Mouse (Mus musculus) C2C12 (cell line): ENCODE data around the gene Gm10337. TPM values are rescaled to one million over a fixed set of nuclear protein-coding genes. Genes with fewer than 3 reads are reported as not detected.

ENCODE experiments used
- H3K27me3 ChIP-seq: one replicate; pipeline ENCODE4 v1.6.1; 2011; ENCODE audit not compliant: control insufficient read depth, insufficient read depth, insufficient read length
- H3K36me3 ChIP-seq: one replicate; pipeline ENCODE4 v1.6.1; 2011; ENCODE audit not compliant: control insufficient read depth, insufficient read depth
- H3K4me3 ChIP-seq: one replicate; pipeline ENCODE4 v1.5.1; 2011; ENCODE audit warnings: mild to moderate bottlenecking, control low read depth; ENCODE audit not compliant: poor library complexity, insufficient read depth, severe bottlenecking
- H3K79me2 ChIP-seq: one replicate; pipeline ENCODE4 v1.6.1; 2011; ENCODE audit not compliant: control insufficient read depth, insufficient read depth
- H3K79me3 ChIP-seq: one replicate; pipeline ENCODE4 v1.6.1; 2011; ENCODE audit warnings: low read depth, control low read depth
- H3ac ChIP-seq: one replicate; pipeline ENCODE3; 2011; ENCODE audit warnings: low read depth; ENCODE audit not compliant: control insufficient read depth, insufficient read length
- CEBPB ChIP-seq: IDR thresholded peaks from one replicate; pipeline ENCODE4 v1.6.1; 2011; ENCODE audit warnings: low read depth, mild to moderate bottlenecking, control low read depth, moderate library complexity
- CTCF ChIP-seq: IDR thresholded peaks from one replicate; pipeline ENCODE4 v1.5.1; 2011; ENCODE audit not compliant: control insufficient read depth, insufficient read depth, insufficient read length
- FOSL1 ChIP-seq: IDR thresholded peaks from one replicate; pipeline ENCODE4 v1.8.0; 2011; ENCODE audit warnings: mild to moderate bottlenecking, low read length; ENCODE audit not compliant: poor library complexity, insufficient read depth, severe bottlenecking
- MAX ChIP-seq: IDR thresholded peaks from one replicate; pipeline ENCODE4 v1.6.1; 2011; ENCODE audit warnings: mild to moderate bottlenecking, control low read depth
- MYOD1 ChIP-seq: IDR thresholded peaks from one replicate; pipeline ENCODE4 v1.6.1; 2011; ENCODE audit warnings: low read depth; ENCODE audit not compliant: control insufficient read depth, insufficient read length
- MYOG ChIP-seq: IDR thresholded peaks from one replicate; pipeline ENCODE4 v1.6.1; 2011; ENCODE audit not compliant: control insufficient read depth, insufficient read length; ENCODE audit errors: extremely low read depth
- USF1 ChIP-seq: IDR thresholded peaks from one replicate; pipeline ENCODE4 v1.6.1; 2011; ENCODE audit warnings: low read depth, mild to moderate bottlenecking, control low read depth, moderate library complexity
- polyA plus RNA-seq: library from polyadenylated mRNA; unstranded; fragments of >200 nt; fragmentation: generic; extraction: Trizol; gene quantifications from one replicate; pipeline ENCODE4 v1.2.1, GENCODE M21; 2012; ENCODE audit warnings: missing spikeins

Gene Gm10337
- polyA plus RNA-seq, 1 experiment = not detected

DNA sequence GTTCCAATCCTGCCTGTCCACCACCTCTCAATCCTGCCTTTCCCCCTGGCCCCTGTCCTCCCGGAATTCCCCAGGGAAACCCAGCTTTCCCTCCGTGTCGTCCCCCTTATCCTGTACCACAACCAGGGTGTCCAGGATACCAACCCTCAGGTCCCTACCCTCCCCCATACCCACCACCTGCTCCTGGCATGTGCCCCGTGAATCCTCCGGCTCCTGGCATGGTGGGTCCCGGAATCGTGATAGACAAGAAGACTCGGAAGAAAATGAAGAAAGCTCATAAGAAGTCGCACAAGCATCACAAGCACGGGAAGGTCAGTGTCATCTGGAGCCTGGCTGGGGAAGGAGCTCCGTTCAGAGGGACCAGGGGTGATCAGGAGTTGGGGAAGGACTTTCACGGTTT, 43.1 kb upstream of the Gm10337 start:
- peak overlapping the region; percentile 55 for H3K4me3 ChIP-seq
- H3K36me3 ChIP-seq = peaks cover 25% of the 10 kb centered on the region
- TF ChIP-seq USF1 (no peak), CTCF (no peak), MAX (no peak), MYOG (no peak), FOSL1 (no peak), CEBPB (no peak), MYOD1 (no peak)
- no peak overlapping the region for H3ac ChIP-seq
- H3K79me2 ChIP-seq = peaks cover 35% of the 10 kb centered on the region
- peaks cover 14% of the 10 kb centered on the region for H3K79me3 ChIP-seq
- no peaks in the 10 kb centered on the region for H3K27me3 ChIP-seq

DNA sequence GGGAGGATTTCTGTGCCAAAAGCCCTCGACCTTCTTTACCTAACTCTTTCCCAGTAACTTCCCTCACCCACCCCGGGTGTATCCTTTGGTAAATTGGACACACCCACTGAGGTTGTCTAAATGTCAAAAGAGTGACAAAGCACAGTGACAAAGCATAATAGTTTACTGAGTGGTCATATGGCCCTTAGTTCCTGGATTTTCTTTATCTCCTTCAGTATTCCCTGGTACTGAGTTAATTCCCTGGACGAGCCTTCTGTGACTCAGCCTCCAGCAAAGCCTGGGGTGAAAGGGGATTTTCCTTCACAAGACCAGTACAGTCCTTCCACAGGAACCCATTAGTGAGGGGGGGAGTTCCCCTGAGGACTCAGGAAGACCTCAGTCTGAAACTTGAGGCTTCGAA, 42.6 kb upstream of the Gm10337 start:
- TF ChIP-seq MYOD1 = no peak
- TF ChIP-seq USF1 = peak; percentile 78
- no peak for TF ChIP-seq MYOG
- peak overlapping the region; percentile 55 for H3K4me3 ChIP-seq

DNA sequence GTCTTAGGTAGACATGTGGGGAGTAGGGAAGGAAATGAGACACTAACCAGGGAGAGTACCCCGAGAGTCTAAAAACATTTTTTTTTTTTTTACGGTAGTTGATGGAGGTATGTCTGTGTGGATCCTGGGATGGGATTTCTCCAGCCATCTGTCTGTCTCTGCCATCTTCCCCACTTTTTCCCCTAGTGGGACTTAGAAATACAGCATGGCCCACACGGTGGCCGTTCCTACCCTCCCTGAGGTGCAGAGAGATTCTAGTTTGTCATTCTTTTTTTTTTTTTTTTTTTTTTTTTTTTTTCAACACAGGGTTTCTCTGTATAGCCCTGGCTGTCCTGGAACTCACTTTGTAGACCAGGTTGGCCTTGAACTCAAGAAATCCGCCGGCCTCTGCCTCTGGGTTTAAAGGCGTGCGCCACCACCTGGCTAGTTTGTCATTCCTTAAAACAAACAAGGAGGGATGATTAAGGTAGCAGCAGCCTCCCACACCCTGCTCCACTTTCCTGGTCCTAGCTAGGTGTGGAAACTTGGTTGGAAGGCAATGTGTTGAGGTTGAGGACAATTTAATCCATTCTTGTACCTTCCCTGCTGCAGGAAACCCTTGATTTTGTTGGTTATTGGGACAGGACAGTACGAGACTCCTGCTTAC, 42.0 kb upstream of the Gm10337 start:
- Histone ChIP-seq H3K79me3 (peaks cover 14% of the 10 kb centered on the region), H3K27me3 (no peaks in the 10 kb centered on the region), H3ac (no peak overlapping the region), H3K4me3 (peak overlapping the region; percentile 55), H3K79me2 (peaks cover 35% of the 10 kb centered on the region), H3K36me3 (peaks cover 36% of the 10 kb centered on the region)
- TF ChIP-seq CEBPB = no peak
- no peak for TF ChIP-seq MYOG
- no peak for TF ChIP-seq MAX
- no peak for TF ChIP-seq CTCF
- no peak for TF ChIP-seq MYOD1
- no peak for TF ChIP-seq FOSL1
- TF ChIP-seq USF1 = no peak

More for the DNA sequence above, 42.6 kb upstream of the Gm10337 start:
- H3K79me3 ChIP-seq = peaks cover 14% of the 10 kb centered on the region
- no peak overlapping the region for H3ac ChIP-seq
- peaks cover 30% of the 10 kb centered on the region for H3K36me3 ChIP-seq
- no peaks in the 10 kb centered on the region for H3K27me3 ChIP-seq
- peaks cover 35% of the 10 kb centered on the region for H3K79me2 ChIP-seq

DNA sequence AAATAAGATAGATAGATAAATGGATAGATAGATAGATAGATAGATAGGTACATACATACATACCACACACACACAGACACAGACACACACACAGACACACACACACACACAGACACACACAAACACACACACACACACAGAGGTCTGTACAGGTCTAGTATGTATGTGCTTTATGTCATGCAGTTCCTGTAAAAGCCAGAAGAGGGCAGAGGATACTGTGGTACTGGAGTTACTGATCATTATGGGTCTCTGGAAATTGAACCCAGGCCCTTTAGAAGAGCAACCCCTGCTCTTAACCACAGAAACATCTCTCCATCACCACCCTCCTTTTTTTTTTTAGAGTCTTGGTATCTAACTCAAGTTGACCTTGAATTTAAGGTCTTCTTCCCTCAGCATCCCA, 39.9 kb upstream of the Gm10337 start:
- Histone ChIP-seq H3K79me2 (peaks cover 35% of the 10 kb centered on the region), H3ac (no peak overlapping the region), H3K4me3 (no peak overlapping the region), H3K36me3 (peaks cover 46% of the 10 kb centered on the region), H3K27me3 (no peaks in the 10 kb centered on the region), H3K79me3 (peaks cover 15% of the 10 kb centered on the region)
- TF ChIP-seq FOSL1 (no peak), CTCF (no peak), MYOD1 (no peak), CEBPB (no peak), MAX (no peak), MYOG (no peak), USF1 (no peak)

DNA sequence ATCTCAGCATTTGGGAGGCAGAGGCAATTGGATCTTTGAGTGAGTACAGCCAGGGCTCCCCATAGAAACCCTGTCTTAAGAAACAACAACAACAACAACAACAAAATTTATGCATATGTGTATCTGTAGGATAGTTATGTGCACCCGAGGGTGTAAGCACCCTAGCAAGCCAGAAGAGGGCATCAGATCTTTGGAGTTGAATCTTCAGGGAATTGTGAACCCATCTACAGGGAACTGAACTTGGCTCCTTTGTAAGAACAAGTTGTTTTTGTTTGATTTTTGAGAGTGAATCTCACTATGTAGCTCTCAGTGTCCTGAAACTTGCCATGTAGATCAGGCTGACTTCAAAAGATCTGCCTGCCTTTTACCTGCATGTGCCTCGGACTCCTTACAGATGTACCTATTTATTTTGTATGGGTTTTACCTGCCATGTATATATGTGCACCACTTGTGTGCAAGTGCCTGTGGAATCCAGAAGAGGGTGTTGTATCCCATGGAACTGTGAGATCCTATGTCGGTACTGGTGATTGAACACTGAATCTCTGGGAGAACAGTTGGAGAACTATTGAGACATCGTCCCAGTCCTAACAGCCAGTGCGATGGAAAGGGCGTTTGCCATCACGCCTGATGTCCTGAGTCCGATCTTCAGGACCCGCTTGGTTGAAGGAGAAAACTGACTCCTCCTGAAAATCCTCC, 34.7 kb upstream of the Gm10337 start:
- Histone ChIP-seq H3ac (no peak overlapping the region), H3K36me3 (peaks cover 58% of the 10 kb centered on the region), H3K79me3 (peaks cover 29% of the 10 kb centered on the region), H3K27me3 (no peaks in the 10 kb centered on the region), H3K4me3 (no peak overlapping the region), H3K79me2 (peaks cover 34% of the 10 kb centered on the region)
- no peak for TF ChIP-seq FOSL1
- TF ChIP-seq CEBPB = no peak
- TF ChIP-seq USF1 = no peak
- TF ChIP-seq MYOG = no peak
- no peak for TF ChIP-seq MAX
- no peak for TF ChIP-seq MYOD1
- no peak for TF ChIP-seq CTCF
